Mouse (Mus musculus) forebrain, embryonic 13.5 days (tissue): Measurements from ENCODE around the gene Mrpl16. TPM values are rescaled to one million over a fixed set of nuclear protein-coding genes. Genes with fewer than 3 reads are reported as not detected.

Source experiments
- ATAC-seq: fragments of 200-750 bp; cut with Nextera tagmentation; 2 replicates; pipeline ENCODE4 v1.8.0; 2017
- H3K27ac ChIP-seq: fragments of 300-500 bp; sonication (generic); 2 replicates; pipeline ENCODE4 v1.5.1; 2015; ENCODE audit warnings: inconsistent platforms, mild to moderate bottlenecking, moderate library complexity
- H3K27me3 ChIP-seq: fragments of 300-500 bp; sonication (generic); 2 replicates; pipeline ENCODE4 v1.6.1; 2015; ENCODE audit warnings: mild to moderate bottlenecking, inconsistent platforms
- H3K36me3 ChIP-seq: fragments of 300-500 bp; sonication (generic); 2 replicates; pipeline ENCODE4 v1.6.1; 2015; ENCODE audit warnings: mild to moderate bottlenecking, inconsistent platforms; ENCODE audit not compliant: poor library complexity, severe bottlenecking
- H3K4me1 ChIP-seq: fragments of 300-500 bp; sonication (generic); 2 replicates; pipeline ENCODE4 v1.6.1; 2015; ENCODE audit warnings: inconsistent platforms
- H3K4me2 ChIP-seq: fragments of 300-500 bp; sonication (generic); 2 replicates; pipeline ENCODE4 v1.6.1; 2015; ENCODE audit warnings: inconsistent platforms, mild to moderate bottlenecking, moderate library complexity
- H3K4me3 ChIP-seq: fragments of 300-500 bp; sonication (generic); 2 replicates; pipeline ENCODE4 v1.5.1; 2015; ENCODE audit warnings: mild to moderate bottlenecking, inconsistent platforms
- H3K9ac ChIP-seq: fragments of 300-500 bp; sonication (generic); 2 replicates; pipeline ENCODE4 v1.6.1; 2015; ENCODE audit warnings: mild to moderate bottlenecking, inconsistent platforms
- H3K9me3 ChIP-seq: fragments of 300-500 bp; sonication (generic); replicated peaks from 2 replicates; pipeline ENCODE4 v1.6.1; 2016; ENCODE audit warnings: inconsistent platforms
- WGBS: fragments of 180-500 bp; shearing (Covaris S2); methylation state at CpG from one replicate; pipeline ENCODE4 v1.1.7; 2015; 5-methylcytosine and 5-hydroxymethylcytosine counted together
- polyA plus RNA-seq: library from polyadenylated mRNA; unstranded; fragments of >200 nt; fragmentation: Nextera tagmentation; extraction: Ambion mirVana; gene quantifications from 2 replicates; pipeline ENCODE4 v1.2.1, GENCODE M21; 2015

Gene Mrpl16
- polyA plus RNA-seq, 1 experiment from 2014 or later: 46.1 TPM

GRCm38 (mm10) chr19:11769257-11769920 lies 802 bp upstream of the Mrpl16 start:
- peak; percentile 39 for ATAC-seq
- H3K27me3 ChIP-seq: 0 out of 2 replicates have a peak, but pooled peaks cover 4% of the 10 kb centered on the region
- 0 out of 2 replicates have a peak overlapping the region, but pooled peaks have one; percentile 56 for H3K4me3 ChIP-seq
- no peaks in the 10 kb centered on the region for H3K9me3 ChIP-seq
- H3K36me3 ChIP-seq: peaks cover 14% of the 10 kb centered on the region
- 91% methylated on average over 5 of the region's 5 CpGs for WGBS
- no peak overlapping the region for H3K27ac ChIP-seq
- peak overlapping the region; percentile 75 for H3K4me2 ChIP-seq
- H3K4me1 ChIP-seq: peaks cover 12% of the 10 kb centered on the region
- H3K9ac ChIP-seq: no peak overlapping the region

GRCm38 (mm10) chr19:11777191-11777865 lies 7.1 kb downstream of the Mrpl16 start:
- H3K4me2 ChIP-seq: no peak overlapping the region
- 66% methylated on average over 7 of the region's 7 CpGs for WGBS
- H3K27ac ChIP-seq: no peak overlapping the region
- H3K36me3 ChIP-seq: peaks cover 29% of the 10 kb centered on the region
- no peaks in the 10 kb centered on the region for H3K9me3 ChIP-seq
- H3K4me1 ChIP-seq: no peaks in the 10 kb centered on the region
- ATAC-seq: peak; percentile 50; the same call in 1 of the 2 replicates
- no peak overlapping the region for H3K4me3 ChIP-seq
- no peak overlapping the region for H3K9ac ChIP-seq
- H3K27me3 ChIP-seq: no peaks in the 10 kb centered on the region

- Histone ChIP-seq H3K9me3 (no peaks in the 10 kb centered on the region), H3K4me1 (no peaks in the 10 kb centered on the region), H3K36me3 (no peaks in the 10 kb centered on the region), H3K27ac (no peak overlapping the region), H3K9ac (no peak overlapping the region), H3K27me3 (no peaks in the 10 kb centered on the region), H3K4me3 (no peak overlapping the region), H3K4me2 (no peak overlapping the region)
- no peak for ATAC-seq
- WGBS: 94% methylated on average over 14 of the region's 14 CpGs
Observed at GRCm38 (mm10) chr19:11785409-11786154, 15.4 kb downstream of the Mrpl16 start.

GRCm38 (mm10) chr19:11787826-11788225 lies 17.6 kb downstream of the Mrpl16 start:
- Histone ChIP-seq H3K9ac (no peak overlapping the region), H3K4me1 (no peaks in the 10 kb centered on the region), H3K4me2 (no peak overlapping the region), H3K9me3 (no peaks in the 10 kb centered on the region), H3K36me3 (no peaks in the 10 kb centered on the region), H3K27ac (no peak overlapping the region), H3K4me3 (no peak overlapping the region), H3K27me3 (no peaks in the 10 kb centered on the region)
- WGBS: 93% methylated on average over 6 of the region's 6 CpGs
- ATAC-seq: no peak

GRCm38 (mm10) chr19:11788876-11789275 lies 18.7 kb downstream of the Mrpl16 start:
- H3K9me3 ChIP-seq: no peaks in the 10 kb centered on the region
- ATAC-seq: no peak
- H3K4me1 ChIP-seq: no peaks in the 10 kb centered on the region
- no peak overlapping the region for H3K4me3 ChIP-seq
- 92% methylated on average over 6 of the region's 6 CpGs for WGBS
- H3K4me2 ChIP-seq: no peak overlapping the region
- no peak overlapping the region for H3K27ac ChIP-seq
- no peaks in the 10 kb centered on the region for H3K36me3 ChIP-seq
- no peak overlapping the region for H3K9ac ChIP-seq
- H3K27me3 ChIP-seq: no peaks in the 10 kb centered on the region

GRCm38 (mm10) chr19:11791825-11792224 lies 21.6 kb downstream of the Mrpl16 start:
- no peaks in the 10 kb centered on the region for H3K27me3 ChIP-seq
- WGBS: 67% methylated on average over 5 of the region's 5 CpGs
- H3K9me3 ChIP-seq: no peaks in the 10 kb centered on the region
- H3K4me2 ChIP-seq: no peak overlapping the region
- no peak for ATAC-seq
- no peaks in the 10 kb centered on the region for H3K4me1 ChIP-seq
- H3K4me3 ChIP-seq: no peak overlapping the region
- H3K9ac ChIP-seq: no peak overlapping the region
- H3K36me3 ChIP-seq: no peaks in the 10 kb centered on the region
- H3K27ac ChIP-seq: no peak overlapping the region

GRCm38 (mm10) chr19:11793741-11794359 lies 23.7 kb downstream of the Mrpl16 start:
- H3K9me3 ChIP-seq: no peaks in the 10 kb centered on the region
- no peaks in the 10 kb centered on the region for H3K27me3 ChIP-seq
- no peak overlapping the region for H3K4me3 ChIP-seq
- no peak overlapping the region for H3K9ac ChIP-seq
- H3K27ac ChIP-seq: no peak overlapping the region
- no peaks in the 10 kb centered on the region for H3K4me1 ChIP-seq
- no peak for ATAC-seq
- H3K4me2 ChIP-seq: no peak overlapping the region
- H3K36me3 ChIP-seq: no peaks in the 10 kb centered on the region
- 85% methylated on average over 2 of the region's 2 CpGs for WGBS

GRCm38 (mm10) chr19:11794447-11794846 lies 24.3 kb downstream of the Mrpl16 start:
- no peaks in the 10 kb centered on the region for H3K9me3 ChIP-seq
- H3K9ac ChIP-seq: no peak overlapping the region
- WGBS: 91% methylated on average over 6 of the region's 6 CpGs

GRCm38 (mm10) chr19:11800531-11801315 lies 30.5 kb downstream of the Mrpl16 start:
- H3K9ac ChIP-seq: no peak overlapping the region

More at GRCm38 (mm10) chr19:11794447-11794846, 24.3 kb downstream of the Mrpl16 start:
- no peak overlapping the region for H3K4me3 ChIP-seq
- ATAC-seq: no peak
- no peaks in the 10 kb centered on the region for H3K4me1 ChIP-seq
- no peak overlapping the region for H3K4me2 ChIP-seq
- H3K27me3 ChIP-seq: no peaks in the 10 kb centered on the region
- no peak overlapping the region for H3K27ac ChIP-seq
- no peaks in the 10 kb centered on the region for H3K36me3 ChIP-seq

GRCm38 (mm10) chr19:11804423-11804822 lies 34.2 kb downstream of the Mrpl16 start:
- H3K27ac ChIP-seq: no peak overlapping the region
- no peak for ATAC-seq
- no peaks in the 10 kb centered on the region for H3K4me1 ChIP-seq
- H3K36me3 ChIP-seq: no peaks in the 10 kb centered on the region
- H3K9ac ChIP-seq: no peak overlapping the region
- no peak overlapping the region for H3K4me2 ChIP-seq
- no peaks in the 10 kb centered on the region for H3K9me3 ChIP-seq
- WGBS: 77% methylated on average over 1 of the region's 1 CpGs
- H3K27me3 ChIP-seq: no peaks in the 10 kb centered on the region
- no peak overlapping the region for H3K4me3 ChIP-seq

More at GRCm38 (mm10) chr19:11800531-11801315, 30.5 kb downstream of the Mrpl16 start:
- H3K9me3 ChIP-seq: no peaks in the 10 kb centered on the region
- whole genome bisulfite sequencing: 78% methylated on average over 8 of the region's 8 CpGs
- no peak for ATAC-seq
- no peaks in the 10 kb centered on the region for H3K36me3 ChIP-seq
- no peak overlapping the region for H3K4me2 ChIP-seq
- no peak overlapping the region for H3K4me3 ChIP-seq
- H3K27me3 ChIP-seq: no peaks in the 10 kb centered on the region
- H3K4me1 ChIP-seq: no peaks in the 10 kb centered on the region
- no peak overlapping the region for H3K27ac ChIP-seq

GRCm38 (mm10) chr19:11807251-11807650 lies 37.1 kb downstream of the Mrpl16 start:
- Histone ChIP-seq H3K36me3 (no peaks in the 10 kb centered on the region), H3K4me2 (no peak overlapping the region), H3K27ac (no peak overlapping the region), H3K9ac (no peak overlapping the region), H3K4me1 (peaks cover 3% of the 10 kb centered on the region; the same call in 1 of the 2 replicates), H3K9me3 (no peaks in the 10 kb centered on the region), H3K4me3 (no peak overlapping the region), H3K27me3 (no peaks in the 10 kb centered on the region)
- ATAC-seq: no peak
- 60% methylated on average over 2 of the region's 2 CpGs for WGBS
